Mouse (Mus musculus): ENCODE data around the gene Marveld2.
A peak's percentile ranks its signal among the peaks of the same experiment; 100 is the strongest.

The Marveld2 gene

DNA sequence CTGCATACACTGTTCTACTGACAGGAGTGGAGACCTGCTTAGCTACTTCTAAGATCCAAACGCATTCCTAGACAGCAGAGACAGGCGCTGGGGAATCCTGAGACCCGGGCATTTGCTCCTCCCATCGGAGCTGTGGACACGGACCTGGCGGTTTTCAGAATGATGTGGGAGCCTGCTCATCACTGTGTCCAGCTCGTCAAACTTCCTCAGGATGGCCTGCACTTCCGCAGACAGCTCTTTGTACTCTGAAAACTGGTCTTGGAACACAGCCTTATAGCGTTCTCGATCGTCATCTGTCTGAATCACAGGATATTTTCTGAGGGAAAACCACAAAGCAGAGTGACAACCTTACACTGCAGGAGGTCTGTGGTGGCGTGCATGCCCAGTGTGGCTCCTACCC lies 16.5 kb downstream of the Marveld2 start:
- DNase-seq (ENCODE audit: low spot score), result no peak

DNA sequence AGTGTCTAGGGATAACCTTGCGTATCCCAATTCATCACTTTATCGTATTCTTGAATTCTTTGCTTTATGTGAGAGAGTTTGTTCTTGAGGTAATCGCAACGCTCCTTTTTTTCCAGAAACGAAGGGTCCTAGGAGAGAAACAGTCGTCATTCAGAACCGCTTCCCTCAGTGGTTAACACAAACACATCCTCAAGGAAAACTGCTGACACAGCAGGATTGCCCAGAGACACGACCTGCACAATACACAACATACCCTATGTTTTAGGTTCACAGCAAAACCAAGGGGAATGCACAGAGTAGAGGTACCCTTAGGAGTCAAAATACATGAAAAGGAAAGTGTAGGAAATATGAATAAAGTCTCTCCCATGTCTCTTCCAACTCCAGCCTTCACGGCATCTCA lies 19.5 kb downstream of the Marveld2 start:
- no peak for DNase-seq (ENCODE audit: low spot score)

- no peak for DNase-seq (ENCODE audit: low spot score)
Observed at GRCm38 (mm10) chr13:100595552-100595885, 21.3 kb downstream of the Marveld2 start.

GRCm38 (mm10) chr13:100594838-100595551 lies 21.8 kb downstream of the Marveld2 start:
- no peak for DNase-seq (ENCODE audit: low spot score)

DNA sequence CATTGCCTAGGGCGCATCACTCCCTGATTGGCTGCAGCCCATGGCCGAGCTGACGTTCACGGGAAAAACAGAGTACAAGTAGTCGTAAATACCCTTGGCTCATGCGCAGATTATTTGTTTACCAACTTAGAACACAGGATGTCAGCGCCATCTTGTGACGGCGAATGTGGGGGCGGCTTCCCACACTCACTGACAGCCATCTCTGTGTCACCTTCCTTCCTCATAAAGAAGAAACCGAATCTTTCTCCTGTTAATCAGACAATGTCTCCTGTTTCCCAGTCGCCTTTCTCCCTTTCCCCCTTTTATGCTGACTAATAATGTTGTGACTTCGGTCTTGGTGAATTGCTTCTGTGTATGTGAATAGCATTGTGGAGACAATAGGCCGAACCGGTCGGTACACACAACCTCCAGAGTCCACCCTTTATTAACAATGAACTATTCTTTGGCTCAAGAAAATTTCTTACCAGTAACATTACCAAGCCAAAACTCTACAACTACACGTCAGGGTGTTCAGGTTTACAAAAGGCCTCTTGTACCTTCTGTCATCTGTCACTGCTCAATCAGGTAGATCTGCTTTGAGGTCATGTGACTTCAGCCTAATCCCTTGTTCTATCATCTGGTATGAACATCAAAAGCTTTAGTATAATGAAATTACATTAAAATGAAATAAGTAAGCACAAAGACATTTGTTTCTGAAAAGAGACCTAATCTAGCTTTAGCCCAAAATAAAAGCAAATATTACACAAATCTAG lies 22.6 kb downstream of the Marveld2 start:
- DNase-seq (ENCODE audit: low spot score), result no peak

DNA sequence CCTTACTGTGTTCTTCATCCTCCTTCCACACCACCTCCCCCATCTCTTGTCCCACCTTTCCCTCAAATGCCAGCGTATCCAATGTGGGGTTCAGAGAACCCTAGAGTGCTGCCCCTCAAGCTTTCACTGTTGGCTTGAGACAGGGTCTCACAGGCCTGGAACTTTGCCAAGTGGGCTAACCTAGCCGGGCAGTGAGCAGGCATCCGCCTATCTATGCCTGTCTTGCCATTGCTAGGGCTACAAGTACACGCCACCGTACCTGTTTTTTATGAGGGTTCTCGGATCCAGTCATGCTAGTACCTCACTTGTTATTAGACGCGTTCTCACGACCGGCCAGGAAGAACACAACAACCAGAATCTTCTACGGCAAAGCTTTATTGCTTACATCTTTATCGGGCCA lies 28.1 kb downstream of the Marveld2 start:
- no peak for DNase-seq (ENCODE audit: low spot score)

DNA sequence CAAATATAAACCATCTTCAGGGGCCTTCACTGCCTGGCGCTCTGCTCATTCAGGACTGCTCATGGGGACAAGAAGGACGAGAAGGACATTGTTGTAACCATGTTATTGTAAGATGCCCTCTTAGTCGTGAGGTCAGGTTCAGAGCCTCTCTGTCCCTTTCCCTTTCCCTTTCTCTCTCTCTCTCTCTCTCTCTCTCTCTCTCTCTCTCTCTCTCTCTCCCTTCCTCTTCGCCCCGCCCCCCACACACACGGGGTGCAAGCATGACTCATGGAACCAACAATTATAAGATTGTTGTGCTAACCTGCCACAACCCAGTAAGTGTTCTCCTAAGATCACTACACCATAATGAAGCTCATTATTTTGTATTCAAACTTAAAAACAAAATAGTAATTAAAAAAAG lies 34.6 kb downstream of the Marveld2 start:
- DNase-seq (ENCODE audit: low spot score), result no peak

DNA sequence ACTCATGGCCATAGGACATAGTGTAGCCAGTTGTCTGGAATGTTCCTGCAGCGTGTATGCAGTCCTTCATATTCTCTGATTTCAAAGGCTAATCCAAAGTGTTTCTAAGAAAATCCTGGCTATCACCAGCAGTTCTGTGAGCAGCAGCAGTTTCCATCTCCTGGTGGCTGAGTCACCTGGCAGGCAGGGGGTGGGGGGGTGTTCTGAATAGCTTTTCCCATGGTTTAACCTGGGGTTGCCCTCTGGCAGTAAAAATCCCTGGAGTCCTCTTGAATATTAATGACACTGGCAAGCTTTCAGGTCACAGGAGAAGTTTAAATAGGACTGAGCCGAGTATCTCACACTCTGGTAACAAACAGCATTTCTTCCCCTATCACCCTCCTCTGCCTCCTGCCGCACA lies 35.1 kb downstream of the Marveld2 start:
- DNase-seq (ENCODE audit: low spot score), result no peak

GRCm38 (mm10) chr13:100579951-100580350 lies 36.8 kb downstream of the Marveld2 start:
- DNase-seq (ENCODE audit: low spot score), result no peak

- no peak for DNase-seq (ENCODE audit: low spot score)
Observed at GRCm38 (mm10) chr13:100579220-100579619, 37.6 kb downstream of the Marveld2 start.

DNA sequence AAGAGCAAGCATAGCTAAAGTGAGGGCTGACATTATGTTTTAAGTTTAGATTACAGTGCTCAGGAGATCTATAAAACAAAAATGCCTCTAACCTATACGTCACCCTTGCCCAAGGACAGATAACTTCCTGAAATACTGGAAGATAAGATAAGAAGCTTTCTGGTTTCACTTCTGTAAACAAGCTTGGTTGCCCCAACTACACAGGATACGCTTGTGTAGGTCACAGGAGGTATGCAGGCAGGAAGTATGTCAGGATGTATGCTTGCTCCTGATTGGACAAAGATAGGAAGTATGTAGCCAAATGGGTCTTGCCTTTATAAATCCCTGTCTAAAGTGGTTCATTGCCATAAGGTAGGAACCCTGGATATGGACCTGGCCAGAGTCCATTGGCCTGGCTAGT lies 40.8 kb downstream of the Marveld2 start:
- no peak for DNase-seq (ENCODE audit: low spot score)

DNA sequence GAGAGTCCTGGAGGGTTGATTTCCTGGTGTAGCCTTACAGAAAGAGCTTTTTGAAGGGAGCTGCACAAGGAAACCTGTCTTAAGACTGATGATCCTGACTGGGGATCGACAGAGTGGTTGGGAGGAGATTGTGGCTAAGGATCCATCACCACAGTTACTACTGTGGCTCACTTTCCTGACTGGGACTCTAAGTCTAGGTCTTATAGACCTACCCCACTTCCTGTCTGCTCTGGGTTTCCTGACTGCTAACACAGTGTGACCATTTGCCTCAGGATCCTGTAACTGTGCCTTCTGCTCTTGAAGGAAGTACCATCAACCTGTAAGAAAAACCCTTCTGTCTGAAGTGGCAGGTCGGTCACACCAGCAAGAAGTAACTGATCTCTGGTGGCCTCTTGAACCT lies 46.1 kb downstream of the Marveld2 start:
- DNase-seq (ENCODE audit: low spot score), result no peak

- no peak for DNase-seq (ENCODE audit: low spot score)
Observed at GRCm38 (mm10) chr13:100568359-100568758, 48.4 kb downstream of the Marveld2 start.

DNA sequence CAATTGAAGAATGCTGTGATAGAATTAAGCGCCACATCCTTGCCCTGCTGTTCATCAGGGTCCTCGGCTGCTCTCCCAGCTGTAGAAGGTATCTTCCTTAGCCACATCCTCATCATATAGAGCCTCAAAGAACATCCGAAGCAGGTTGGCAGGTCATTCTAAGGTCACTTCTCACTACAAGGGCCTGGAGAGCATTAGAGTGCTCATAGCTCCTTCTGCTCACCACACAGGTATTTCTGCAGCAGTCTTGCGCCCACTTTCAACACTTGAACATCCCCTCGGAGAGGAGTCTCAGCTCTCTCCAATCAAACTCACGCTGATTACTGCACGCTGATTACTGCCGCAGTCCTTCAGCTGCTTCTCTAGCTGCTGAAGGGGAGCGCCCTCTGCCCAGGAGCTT lies 57.3 kb downstream of the Marveld2 start:
- DNase-seq (ENCODE audit: low spot score), result no peak

- no peak for DNase-seq (ENCODE audit: low spot score)
Observed at GRCm38 (mm10) chr13:100557011-100557410, 59.8 kb downstream of the Marveld2 start.

GRCm38 (mm10) chr13:100553042-100553437 lies 63.7 kb downstream of the Marveld2 start:
- DNase-seq (ENCODE audit: low spot score), result peak; percentile 2

DNA sequence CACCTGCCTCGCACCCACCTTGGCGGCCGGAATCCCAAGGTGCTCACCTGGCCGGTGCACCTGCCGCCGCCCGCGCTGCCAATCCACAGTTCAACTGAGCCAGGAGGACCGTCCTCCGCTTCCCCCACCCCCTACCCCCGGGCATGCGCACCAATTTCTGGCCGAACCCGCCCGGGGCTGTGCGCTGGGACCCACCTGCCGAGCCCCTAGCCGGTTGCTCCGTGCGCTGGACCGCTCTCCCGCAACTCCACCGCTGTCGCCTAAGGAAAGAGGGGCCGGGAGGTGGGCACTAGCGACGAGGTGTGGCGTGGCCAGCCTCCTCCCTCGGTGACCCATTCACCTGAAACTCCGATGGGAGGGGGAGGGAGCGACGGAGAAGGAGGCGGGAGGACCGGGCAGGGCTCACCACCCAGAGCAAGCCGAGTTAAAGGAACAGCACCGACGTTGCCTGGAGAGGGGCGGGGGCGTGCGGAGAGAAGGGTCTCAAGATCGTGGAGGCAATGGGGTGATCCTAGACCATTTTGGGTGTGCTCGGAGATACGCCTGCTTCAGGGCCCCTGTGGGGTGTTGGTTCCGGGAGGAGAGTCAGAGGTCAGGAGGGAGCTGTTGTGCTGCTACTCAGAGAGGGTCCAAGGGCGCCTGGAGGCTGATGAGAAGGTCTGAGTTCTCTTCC lies 64.3 kb downstream of the Marveld2 start, which contains the start of gene Ocln:
Gene Ocln, minus strand, starts transcription at position 350 of the 673 bp plus-strand sequence.
- DNase-seq (ENCODE audit: low spot score), result peak; percentile 43

- DNase-seq (ENCODE audit: low spot score), result no peak
Observed at GRCm38 (mm10) chr13:100552009-100552368, 64.8 kb downstream of the Marveld2 start.

DNA sequence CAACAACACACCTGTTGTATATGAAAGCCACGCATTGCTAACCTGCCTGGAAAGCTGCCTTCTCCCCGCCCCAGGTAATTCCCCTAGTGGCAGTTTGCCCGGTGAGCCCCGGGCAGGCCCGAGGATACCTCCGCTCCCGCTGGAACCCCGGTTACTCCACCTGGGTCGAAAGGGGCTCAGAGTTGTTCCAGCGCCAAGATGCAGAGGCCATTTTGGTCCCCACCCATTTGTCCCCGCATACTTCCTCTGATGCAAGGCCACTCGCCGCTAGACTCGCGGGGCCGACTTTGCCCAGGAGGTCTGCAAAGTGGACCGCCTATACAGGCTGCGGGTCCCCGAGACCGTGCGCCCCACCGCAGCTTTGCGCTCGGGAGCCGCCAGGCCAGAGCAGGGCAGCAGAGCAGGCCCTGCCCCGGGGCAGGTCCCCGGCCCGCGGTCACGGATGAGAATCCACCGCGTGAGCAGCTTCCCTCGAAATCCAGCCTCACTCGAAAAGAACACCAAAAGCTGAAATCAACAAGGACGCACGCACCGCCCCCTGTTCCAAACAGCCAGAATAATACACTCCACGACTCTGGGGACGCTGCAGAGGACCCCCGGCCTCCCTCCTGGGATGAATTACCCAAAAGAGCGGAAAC lies 65.3 kb downstream of the Marveld2 start:
- DNase-seq (ENCODE audit: low spot score), result peak; percentile 31

- no peak for DNase-seq (ENCODE audit: low spot score)
Observed at GRCm38 (mm10) chr13:100547269-100547668, 69.5 kb downstream of the Marveld2 start.

All from ovary, postnatal 14 days (tissue).